Mouse (Mus musculus) megakaryocyte, embryonic 14.5 days (primary cell): ENCODE results near the gene Rps19.

ENCODE experiments used
- FLI1 ChIP-seq: IDR thresholded peaks from 2 replicates; pipeline ENCODE4 v1.6.1; 2012; ENCODE audit warnings: low read length, inconsistent platforms, mixed read lengths
- GATA1 ChIP-seq: IDR thresholded peaks from 3 replicates; pipeline ENCODE4 v1.6.1; 2012; ENCODE audit warnings: mixed read lengths, low read length, inconsistent platforms, borderline replicate concordance

DNA sequence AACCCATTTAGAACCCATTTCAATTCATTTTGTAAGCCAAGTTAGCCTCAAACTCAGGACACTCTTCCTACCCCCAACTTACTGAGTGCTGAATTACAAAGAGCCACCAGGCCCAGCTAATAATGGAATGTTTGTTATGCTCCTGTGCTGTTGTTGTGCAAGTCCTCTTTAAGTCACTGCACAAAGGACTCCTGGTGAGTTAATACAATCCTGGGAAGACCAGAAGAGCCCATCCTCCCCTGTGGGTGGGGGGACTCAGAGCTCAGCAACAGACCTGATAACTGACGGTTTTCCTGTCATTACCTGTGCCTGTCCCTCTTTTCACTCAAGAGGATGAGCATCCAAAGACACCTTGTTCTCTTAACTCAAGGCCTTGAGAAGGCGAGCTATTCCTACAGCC is 4.6 kb upstream of the Rps19 start:
- TF ChIP-seq GATA1 (no peak), FLI1 (no peak)
